Mouse (Mus musculus): ENCODE data around the gene Sgms1.
A peak's percentile ranks its signal among the peaks of the same experiment; 100 is the strongest.

The Sgms1 gene

GRCm38 (mm10) chr19:32356166-32356565, 33.3 kb downstream of the Sgms1 start:
- DNase-seq (ENCODE audit: low read depth): no peak

DNA sequence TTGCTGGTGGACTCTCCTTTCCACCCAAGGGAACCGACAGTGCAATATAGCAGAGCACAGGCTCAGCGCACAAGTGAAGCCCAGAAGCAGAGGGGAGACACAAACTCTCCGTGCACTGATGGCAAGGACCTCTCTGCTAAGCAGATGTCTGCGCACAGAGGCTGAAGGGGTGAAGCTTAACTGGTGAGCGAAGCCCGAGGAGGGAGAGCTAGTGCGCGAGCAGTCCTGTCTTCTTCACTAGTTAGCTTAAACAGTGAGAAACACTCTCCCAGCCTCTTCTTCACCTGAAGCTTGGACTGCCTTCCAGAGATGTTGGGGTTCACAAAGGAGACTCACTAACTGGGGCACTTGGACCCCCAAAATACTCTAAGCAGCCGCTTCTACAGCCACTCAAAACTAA, 36.1 kb downstream of the Sgms1 start:
- DNase-seq (ENCODE audit: low read depth): no peak

DNA sequence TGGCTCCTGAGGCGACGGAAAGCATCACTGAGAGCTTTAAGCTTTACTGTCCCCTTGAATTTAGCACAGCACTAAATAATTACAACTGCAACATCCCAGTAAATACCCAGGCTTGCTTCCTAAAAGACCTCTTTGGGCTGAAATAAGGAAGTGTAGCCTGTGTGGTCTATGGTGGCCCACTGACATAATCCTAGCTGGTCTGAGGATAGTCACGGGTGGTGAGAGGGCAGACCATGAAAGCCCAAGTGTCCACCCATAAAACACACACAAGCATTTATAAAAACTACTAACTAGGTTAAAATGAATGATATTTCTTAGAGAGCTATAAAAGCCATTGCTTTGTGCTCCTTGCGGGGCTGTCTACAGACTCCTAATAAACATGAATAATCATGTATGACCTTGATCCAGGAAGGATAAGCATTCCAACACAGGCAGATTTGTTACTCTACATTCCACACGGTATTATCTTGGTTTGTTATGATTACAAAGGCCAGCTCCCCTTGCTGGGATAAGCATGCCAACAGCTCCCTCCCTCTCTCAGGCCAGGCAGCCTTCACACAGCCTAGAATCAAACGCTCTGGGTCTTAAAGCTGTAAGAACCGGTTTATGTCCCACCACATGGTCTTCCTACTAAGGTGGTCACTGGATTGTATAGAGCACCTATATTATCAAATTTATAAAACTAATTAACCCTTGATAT, 40.4 kb downstream of the Sgms1 start:
- no peak for DNase-seq (ENCODE audit: low read depth)

GRCm38 (mm10) chr19:32347491-32347890, 42.0 kb downstream of the Sgms1 start:
- no peak for DNase-seq (ENCODE audit: low read depth)

DNA sequence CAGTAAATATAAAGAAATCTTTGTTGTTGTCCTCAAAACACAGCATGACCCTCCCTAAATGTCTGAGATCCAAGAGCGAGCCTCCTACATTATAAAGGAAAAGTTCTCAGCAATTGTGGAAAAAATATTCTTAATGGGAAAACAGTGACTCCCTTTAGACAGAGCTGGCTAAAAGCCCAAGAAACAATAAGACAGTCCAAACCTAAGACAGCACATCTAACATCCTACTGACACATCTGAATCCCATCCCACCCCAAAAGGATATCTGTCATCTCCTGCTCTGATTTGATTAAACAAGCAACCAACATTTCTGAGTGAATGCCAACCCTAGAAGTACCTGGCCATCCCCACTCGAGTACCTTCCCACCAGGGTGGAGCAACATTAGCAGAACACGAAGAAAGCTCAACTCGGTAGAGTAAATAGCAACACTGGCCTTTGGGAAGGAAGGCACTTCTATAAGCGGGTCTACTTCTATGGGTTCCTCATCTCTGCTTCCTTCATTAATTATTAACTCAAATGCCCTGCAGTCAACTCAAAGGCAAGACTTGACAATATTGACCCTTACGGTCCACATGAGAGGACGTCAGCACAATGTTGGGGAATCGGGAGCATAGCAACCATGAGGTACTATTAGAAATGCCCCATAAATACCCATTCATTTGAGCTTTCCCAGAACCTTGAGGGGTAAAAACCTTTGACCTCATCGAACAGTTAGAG, 42.7 kb downstream of the Sgms1 start:
- DNase-seq (ENCODE audit: low read depth): no peak

DNA sequence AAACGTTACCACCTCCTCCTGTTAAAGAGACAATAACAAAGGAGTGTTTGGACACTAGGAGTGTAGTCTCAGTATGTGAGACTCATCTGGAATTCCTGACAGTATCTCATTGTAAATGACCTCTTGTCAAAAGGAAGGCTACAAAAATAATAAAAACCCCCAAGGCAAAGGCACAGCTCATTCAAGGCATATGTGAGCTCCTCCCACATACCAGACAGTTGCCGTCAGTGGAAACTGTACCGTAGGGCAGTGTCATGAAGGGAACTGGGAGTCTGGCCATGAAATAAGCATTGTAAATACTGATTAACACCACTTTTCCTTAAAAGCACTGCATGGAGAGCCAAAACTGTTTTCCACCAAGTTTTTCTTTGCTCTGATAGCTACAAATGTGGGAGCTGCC, 43.3 kb downstream of the Sgms1 start:
- DNase-seq (ENCODE audit: low read depth): no peak

DNA sequence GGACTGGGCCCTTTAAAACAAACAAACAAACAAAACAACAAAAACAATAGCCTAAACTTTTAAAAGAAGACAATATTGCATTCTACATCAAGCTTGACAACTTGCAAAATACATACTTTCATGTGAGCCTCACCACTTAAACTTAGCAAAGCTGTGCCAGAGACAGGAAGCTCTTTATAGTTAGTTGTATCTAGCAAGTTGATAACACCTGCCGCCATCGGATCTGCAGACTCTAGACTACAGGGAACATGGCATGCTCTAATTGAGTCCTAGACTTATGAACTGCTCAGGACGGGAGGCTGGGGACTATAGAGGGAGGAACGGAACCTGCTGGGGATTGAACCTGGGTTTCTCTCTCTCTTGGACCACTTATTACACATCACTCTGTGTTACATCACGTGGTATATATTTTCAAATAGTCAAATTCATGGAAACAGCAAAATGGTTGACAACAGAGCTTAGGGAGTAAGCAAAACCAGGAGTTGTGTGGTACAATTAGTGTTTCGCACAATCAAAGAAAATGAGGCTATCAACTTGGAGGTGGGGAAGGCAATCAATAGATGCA, 44.3 kb downstream of the Sgms1 start:
- DNase-seq (ENCODE audit: low read depth): no peak

GRCm38 (mm10) chr19:32344738-32345121, 44.8 kb downstream of the Sgms1 start:
- DNase-seq (ENCODE audit: low read depth): no peak

- no peak for DNase-seq (ENCODE audit: low read depth)
Observed at GRCm38 (mm10) chr19:32343937-32344737, 45.4 kb downstream of the Sgms1 start.

DNA sequence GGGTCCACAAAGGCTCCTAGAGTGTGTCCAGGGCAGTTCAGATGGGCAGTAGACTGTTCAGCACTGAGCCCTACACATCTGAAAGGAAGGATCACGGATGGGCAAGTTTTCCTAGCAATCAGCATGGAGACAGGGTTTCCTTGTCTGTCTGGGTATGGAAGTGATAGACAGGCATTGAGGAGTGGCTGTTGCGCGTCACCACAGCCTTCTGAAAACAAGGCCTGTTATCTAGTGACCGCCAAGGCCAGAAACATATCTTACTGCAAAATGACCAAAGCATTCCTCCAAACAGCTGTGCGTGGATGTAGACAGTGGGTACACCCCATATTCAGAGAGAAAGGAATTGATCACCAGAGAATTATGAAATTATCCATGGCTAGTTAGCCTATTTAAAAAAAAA, 47.1 kb downstream of the Sgms1 start:
- no peak for DNase-seq (ENCODE audit: low read depth)

DNA sequence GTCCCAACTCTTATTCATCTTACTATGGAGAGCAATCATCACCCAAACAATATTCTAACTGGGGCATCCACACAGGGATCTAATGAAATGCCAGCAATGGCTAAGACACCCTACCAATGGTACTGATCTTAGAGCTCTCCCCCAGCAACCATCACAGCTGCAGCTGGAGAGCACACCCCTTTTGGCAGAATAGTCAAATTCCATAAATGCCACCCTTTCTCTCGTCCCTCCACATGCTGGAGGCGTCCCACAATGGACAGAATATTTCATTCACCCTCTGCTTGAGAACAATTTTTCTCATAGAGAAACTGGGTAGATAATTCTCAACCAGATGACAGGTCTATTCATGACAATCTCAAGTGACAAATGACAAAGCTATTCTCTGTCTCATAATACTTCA, 48.4 kb downstream of the Sgms1 start:
- no peak for DNase-seq (ENCODE audit: low read depth)

GRCm38 (mm10) chr19:32340168-32340567, 49.3 kb downstream of the Sgms1 start:
- DNase-seq (ENCODE audit: low read depth): no peak

GRCm38 (mm10) chr19:32337708-32338107, 51.8 kb downstream of the Sgms1 start:
- DNase-seq (ENCODE audit: low read depth): peak; percentile 59

GRCm38 (mm10) chr19:32334751-32335150, 54.8 kb downstream of the Sgms1 start:
- no peak for DNase-seq (ENCODE audit: low read depth)

- DNase-seq (ENCODE audit: low read depth): no peak
Observed at GRCm38 (mm10) chr19:32333544-32333943, 56.0 kb downstream of the Sgms1 start.

- no peak for DNase-seq (ENCODE audit: low read depth)
Observed at GRCm38 (mm10) chr19:32332779-32333460, 56.6 kb downstream of the Sgms1 start.

DNA sequence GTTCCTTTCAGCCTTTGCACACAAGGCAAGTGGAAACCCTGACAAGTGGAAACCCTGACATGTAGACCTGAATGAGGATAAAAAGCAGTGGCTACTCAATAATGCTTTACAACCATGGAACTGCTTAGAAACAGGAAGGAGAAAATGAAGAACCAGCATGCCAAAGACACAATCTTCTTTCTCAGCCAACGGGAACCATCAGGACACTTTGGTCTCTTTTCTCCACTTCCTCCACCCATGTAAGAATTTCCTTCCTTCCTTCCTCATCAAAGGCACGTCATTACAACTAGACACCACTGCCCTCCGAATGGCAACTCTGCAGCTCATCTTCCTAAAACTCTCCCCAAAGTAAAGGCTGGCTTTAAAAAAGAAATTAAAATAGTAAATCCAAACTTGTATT, 59.3 kb downstream of the Sgms1 start:
- peak; percentile 32 for DNase-seq (ENCODE audit: low read depth)

GRCm38 (mm10) chr19:32329511-32329910, 60.0 kb downstream of the Sgms1 start:
- DNase-seq (ENCODE audit: low read depth): no peak

GRCm38 (mm10) chr19:32328089-32328828, 61.3 kb downstream of the Sgms1 start:
- DNase-seq (ENCODE audit: low read depth): peak; percentile 88

DNA sequence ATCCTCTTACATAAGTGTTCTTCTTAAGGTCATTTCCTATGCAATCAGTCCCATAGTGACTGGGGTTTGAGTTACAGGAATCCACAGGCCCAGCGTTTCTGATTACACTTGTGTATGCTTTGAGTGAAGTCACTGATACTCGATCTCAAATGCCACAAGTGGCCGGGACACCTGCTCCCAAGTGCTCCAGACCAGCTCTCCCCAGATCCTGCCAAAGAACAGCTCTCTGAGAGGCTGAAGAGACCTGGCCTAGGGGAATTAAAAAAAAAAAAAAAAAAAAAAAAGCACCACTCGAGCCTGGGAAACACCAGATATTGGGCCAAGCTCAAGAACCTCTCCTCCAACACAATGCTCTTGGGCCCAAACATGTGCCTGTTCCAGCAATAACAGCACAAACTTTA, 62.9 kb downstream of the Sgms1 start:
- DNase-seq (ENCODE audit: low read depth): peak; percentile 69

DNA sequence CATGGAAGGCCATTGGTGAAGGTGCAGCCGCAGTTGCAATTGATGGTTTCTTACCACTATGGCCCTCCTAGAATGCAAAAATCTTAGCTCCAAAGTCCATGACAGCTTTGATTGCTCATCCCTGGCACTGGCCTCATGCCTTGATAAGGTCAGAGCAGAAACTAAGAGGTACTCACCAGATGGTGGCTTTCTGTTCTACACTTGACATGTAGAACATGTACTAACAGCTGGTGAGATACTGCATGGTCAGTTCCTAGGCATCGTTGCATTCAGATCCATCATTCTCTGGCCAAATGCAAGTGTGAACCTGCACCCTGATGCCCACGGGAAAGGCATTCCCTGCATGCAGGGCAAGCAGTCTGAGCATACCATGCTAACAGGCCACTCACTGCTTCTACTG, 63.4 kb downstream of the Sgms1 start:
- no peak for DNase-seq (ENCODE audit: low read depth)

Data from 416B (cell line).